Mouse (Mus musculus): ENCODE measurements around the gene Zc3h12a. TPM values are rescaled to one million over a fixed set of nuclear protein-coding genes. Genes with fewer than 3 reads are reported as not detected.
A peak's percentile ranks its signal among the peaks of the same experiment; 100 is the strongest.

Gene Zc3h12a
- total RNA-seq (2021) = 1 to 10 TPM; 2.0 to 2.2 TPM
- long read RNA-seq, experiment 1, partial matches to known transcripts = 0 of 1 reads
- long read RNA-seq, experiment 1, other reads (novel, unspliced or antisense) = 0 of 1 reads
- long read RNA-seq, experiment 2 = 0 reads

- DNase-seq = peak; percentile 92
These were observed at the start of gene Zc3h12a for GRCm38 (mm10) chr4:125127305-125128084. TSS of gene Zc3h12a (minus strand) at chr4:125127840.

DNA sequence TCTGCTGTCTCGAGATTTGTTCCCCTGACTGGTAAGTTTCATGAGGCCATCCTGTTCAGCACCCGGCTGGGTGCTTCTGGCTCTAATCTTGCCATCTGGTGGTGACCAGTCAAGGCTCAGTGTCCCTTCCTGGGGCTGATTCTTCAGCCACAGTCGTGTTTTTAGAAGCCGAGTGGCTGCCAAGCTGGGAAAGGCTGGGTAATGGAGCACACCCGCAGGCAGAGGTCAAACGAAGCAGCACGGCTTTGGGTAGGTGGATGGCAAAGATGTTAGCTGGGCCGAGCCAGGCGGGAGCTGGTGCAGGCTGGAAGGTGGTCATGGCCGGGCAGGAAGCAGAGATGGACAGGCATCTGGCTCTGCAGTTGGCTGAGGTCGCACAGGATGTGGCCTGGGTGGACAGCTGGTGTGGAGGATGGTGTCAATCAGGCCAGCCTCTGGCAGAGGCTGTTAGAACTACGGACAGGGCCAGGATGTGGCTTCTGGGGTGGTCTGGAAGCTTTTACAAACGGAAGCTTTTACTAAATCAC is 49.1 kb upstream of the Zc3h12a start:
- DNase-seq = no peak

GRCm38 (mm10) chr4:125176190-125176589 is 48.5 kb upstream of the Zc3h12a start:
- DNase-seq = no peak

DNA sequence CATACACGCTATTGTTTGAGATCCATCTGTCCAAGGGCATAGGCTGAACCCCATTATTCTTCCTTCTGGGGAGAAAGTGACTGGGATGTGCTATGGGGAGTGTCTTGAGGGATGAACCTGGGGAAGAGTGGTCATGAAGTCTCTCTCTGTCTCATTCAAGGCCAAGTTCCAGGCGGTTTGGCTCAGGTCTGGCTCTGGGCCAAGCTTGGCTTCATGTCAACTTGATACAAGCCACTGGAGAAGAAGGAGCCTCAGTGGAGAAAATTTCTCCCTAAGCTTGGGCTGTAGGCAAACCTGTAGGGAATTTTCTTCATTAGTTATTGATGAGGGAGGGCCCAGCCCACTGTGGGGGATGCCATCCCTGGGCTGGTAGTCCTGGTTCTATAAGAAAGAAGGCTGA is 48.0 kb upstream of the Zc3h12a start:
- peak; percentile 46 for DNase-seq

GRCm38 (mm10) chr4:125174516-125175185 is 47.0 kb upstream of the Zc3h12a start:
- DNase-seq = no peak

- DNase-seq = no peak
These were observed 45.5 kb upstream of the Zc3h12a start for GRCm38 (mm10) chr4:125173150-125173549.

DNA sequence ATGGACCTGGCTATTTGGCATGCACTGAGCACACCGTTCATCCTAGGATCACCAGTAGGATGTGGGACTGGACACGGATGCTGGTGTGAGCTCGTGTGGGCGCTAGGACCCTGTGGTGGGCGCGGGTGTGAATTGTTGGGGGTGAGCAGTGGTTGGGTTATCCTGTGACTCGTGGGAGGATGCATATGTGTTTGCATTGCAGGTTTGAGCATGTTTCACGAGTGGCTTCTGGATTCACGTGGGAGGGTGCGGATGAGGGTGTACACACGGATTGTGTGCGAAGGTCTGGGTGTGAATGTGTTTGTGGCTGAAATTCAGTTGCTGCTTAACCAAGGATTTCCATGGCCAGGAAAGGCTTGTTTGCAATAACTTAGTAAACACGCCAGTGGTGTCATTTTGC is 45.1 kb upstream of the Zc3h12a start:
- no peak for DNase-seq

DNA sequence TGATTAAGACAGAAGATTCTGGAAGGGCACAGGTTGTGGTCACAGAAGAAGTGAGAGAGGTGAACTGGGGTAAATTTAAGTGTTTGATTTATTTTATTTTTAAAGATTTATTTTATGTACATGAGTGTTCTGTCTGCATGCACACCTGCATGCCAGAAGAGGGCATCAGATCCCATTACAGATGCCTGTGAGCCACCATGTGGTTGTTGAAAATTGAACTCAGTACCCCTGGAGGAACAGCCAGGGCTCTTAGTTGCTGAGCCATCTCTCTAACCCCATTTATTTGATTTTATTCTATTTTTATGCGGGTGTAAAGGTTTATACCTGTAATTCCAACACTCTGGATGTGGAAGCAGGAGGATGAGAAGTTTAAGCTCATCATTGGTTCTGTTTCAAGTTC is 40.1 kb upstream of the Zc3h12a start:
- DNase-seq = no peak

DNA sequence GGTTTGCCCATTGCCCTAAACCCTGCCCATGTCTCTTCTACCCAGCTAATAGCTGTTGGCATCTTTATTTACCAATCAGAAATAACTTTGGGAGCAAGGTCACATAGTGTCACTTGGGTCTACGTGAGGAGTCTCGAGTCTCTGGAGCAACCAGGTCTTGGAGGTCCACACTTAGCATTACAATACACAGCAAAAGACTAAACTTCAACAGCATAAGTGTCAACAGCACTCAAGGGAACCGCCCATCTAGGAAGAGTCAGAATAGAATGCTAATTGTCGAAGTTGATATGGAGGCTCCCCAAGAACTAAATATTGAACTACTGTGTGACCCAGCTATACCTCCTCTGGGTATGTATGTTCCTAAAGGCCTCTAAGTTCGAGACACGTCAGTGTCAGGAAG is 37.2 kb upstream of the Zc3h12a start:
- no peak for DNase-seq

DNA sequence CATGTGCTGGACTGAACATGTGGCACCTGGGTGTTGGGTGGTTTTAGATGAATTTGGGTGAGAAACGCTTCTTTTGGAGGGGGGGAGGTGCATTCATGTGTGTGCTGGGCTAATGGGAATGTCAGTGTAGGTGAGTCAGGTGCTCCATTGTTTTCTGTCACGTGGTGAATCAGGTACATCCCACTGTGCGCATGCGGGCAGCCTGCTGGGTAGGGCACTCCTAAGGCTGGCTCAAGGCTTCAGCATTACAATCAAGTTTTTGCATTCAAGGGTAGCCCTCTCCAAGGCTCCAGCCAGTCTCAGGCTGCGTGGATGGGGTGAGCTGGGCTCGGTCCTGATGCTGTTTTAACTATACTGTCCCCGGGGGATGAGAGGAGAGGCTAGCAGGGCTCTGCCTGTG is 35.1 kb upstream of the Zc3h12a start:
- no peak for DNase-seq

DNA sequence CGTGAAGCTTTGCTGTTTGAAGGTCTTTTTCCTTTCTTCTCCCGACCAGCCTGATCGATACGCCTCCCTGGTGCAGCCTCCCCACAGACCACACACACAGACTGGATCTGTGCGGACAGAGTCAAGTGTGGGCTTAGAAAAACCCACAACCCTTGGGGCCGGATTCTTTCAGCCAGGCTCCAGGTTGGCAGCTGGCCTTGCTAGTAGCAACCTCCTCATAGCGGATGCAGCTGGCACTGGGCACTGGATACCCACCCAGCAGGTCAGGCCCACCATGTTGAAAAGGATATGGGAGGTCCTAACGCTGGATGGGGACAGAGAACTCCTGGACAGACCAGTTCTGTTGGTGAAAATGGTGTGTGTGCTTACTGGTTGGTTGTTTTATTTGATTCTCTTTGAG is 33.8 kb upstream of the Zc3h12a start:
- DNase-seq = no peak

DNA sequence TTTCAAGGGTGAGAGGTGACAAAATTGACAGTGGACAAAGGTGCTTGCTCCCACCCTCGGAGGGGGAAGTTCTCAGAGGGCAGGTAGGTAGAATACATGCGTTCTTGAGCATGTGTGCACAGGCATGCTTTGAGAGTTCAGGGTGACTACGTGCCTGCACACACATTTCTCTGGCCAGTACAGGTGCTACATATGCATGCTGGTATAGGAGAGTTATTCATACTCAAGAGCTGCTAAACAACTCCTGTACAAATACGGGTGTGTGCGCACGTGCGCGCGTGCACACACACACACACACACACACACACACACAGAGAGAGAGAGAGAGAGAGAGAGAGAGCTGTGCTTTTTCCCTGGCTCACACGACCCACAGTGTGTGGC is 33.3 kb upstream of the Zc3h12a start:
- no peak for DNase-seq

DNA sequence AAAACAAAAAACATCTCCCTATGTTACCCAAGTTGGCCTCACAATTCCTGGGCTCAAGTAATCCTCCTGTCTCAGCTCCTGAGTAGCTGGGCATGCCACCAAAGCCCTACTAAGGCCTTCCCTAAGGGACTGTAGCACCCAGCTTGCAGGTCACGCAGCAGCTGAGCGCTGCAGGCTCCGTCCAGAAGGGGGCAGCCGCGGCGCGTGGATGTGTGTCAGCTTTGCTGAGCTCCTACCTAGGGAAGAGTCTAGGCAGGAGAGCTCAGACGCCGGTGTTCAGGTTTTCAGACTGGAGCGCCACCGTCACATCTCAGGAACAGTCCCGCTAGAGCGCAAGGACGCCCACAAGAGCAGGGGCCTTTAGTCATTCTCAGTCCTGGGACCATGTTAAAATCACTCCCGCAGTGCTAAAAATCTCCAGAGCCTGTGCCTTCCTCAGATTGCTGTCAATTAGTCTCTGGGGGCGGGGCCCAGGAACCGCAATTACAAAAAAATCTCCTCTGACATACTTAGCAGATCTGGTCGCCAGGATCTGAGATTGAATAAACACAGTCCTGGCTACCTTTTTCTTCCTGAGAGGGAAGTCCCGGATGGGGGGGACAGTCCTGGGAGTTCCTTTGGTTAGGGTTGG is 32.8 kb upstream of the Zc3h12a start:
- peak; percentile 91 for DNase-seq

GRCm38 (mm10) chr4:125158581-125159317 is 31.1 kb upstream of the Zc3h12a start:
- DNase-seq = no peak

- DNase-seq = no peak
These were observed 30.4 kb upstream of the Zc3h12a start for GRCm38 (mm10) chr4:125158081-125158480.

DNA sequence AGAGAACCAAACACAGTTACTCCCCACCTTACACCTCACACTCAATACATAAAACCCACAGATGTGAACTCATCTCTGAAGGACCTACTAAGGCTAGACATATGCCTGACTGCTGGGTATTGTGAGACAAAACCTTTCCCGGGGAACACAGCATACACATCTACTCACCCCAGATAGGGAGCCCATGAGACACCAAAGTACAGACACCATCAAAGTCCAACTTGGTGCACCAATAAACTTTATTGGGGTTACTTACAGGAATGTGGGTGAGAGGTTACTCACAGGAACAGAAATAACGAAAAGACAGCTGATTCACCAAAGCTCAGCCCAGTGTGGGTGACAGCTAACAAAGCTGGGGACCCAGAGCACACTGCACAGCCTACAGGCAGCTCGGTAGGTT is 29.7 kb upstream of the Zc3h12a start:
- no peak for DNase-seq

GRCm38 (mm10) chr4:125155646-125156045 is 28.0 kb upstream of the Zc3h12a start:
- DNase-seq = no peak

GRCm38 (mm10) chr4:125153659-125154241 is 26.1 kb upstream of the Zc3h12a start:
- DNase-seq = no peak

- no peak for DNase-seq
These were observed 24.8 kb upstream of the Zc3h12a start for GRCm38 (mm10) chr4:125152469-125152868.

- DNase-seq = no peak
These were observed 21.8 kb upstream of the Zc3h12a start for GRCm38 (mm10) chr4:125149460-125149859.

DNA sequence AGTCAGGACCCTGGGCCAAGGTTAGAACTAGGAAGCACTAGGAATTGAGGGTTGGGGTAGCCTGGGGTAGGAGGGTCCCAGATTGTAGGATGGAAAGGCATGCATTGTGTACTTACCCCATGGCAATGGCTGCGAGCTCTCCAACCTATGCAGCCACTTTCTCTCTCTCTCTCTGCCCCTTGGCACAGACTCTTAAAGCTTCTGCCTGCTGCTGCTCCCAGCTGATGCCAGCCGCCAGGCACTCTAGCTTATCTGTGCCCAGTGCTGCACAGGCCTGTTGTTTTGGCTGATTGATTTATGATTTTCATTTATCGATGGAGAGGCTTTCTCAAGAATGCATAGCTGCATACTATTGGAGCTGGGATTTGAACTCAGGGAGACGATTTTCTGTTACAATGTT is 20.3 kb upstream of the Zc3h12a start:
- DNase-seq = no peak

- DNase-seq = no peak
These were observed 17.6 kb upstream of the Zc3h12a start for GRCm38 (mm10) chr4:125145213-125145612.
